Mouse (Mus musculus) cerebellum, adult 9-10 months (tissue): Measurements from ENCODE around the gene Morn1.

Experiments
- DNase-seq: peaks from one replicate; pipeline ENCODE4 v3.0.0; 2022

Morn1 gene

GRCm38 (mm10) chr4:155142836-155143235, 56.5 kb downstream of the Morn1 start:
- no peak for DNase-seq

GRCm38 (mm10) chr4:155143411-155143810, 57.0 kb downstream of the Morn1 start:
- no peak for DNase-seq

GRCm38 (mm10) chr4:155143871-155144502, 57.6 kb downstream of the Morn1 start:
- no peak for DNase-seq

- no peak for DNase-seq
Measured at GRCm38 (mm10) chr4:155144548-155145180, 58.3 kb downstream of the Morn1 start.

GRCm38 (mm10) chr4:155146107-155146823, 59.9 kb downstream of the Morn1 start:
- no peak for DNase-seq

- DNase-seq = no peak
Measured at GRCm38 (mm10) chr4:155148453-155148852, 62.1 kb downstream of the Morn1 start.

- DNase-seq = no peak
Measured at GRCm38 (mm10) chr4:155148910-155149698, 62.7 kb downstream of the Morn1 start.

- no peak for DNase-seq
Measured at GRCm38 (mm10) chr4:155149941-155150275, 63.5 kb downstream of the Morn1 start.

GRCm38 (mm10) chr4:155150276-155151113, 64.1 kb downstream of the Morn1 start:
- peak; percentile 62 for DNase-seq

GRCm38 (mm10) chr4:155151221-155151788, 64.9 kb downstream of the Morn1 start:
- DNase-seq = no peak

- DNase-seq = no peak
Measured at GRCm38 (mm10) chr4:155151845-155152244, 65.5 kb downstream of the Morn1 start.

- DNase-seq = peak; percentile 99
Measured at GRCm38 (mm10) chr4:155152476-155152875, 66.1 kb downstream of the Morn1 start.

GRCm38 (mm10) chr4:155153389-155154072, 67.2 kb downstream of the Morn1 start:
- DNase-seq = peak; percentile 76

GRCm38 (mm10) chr4:155154986-155155385, 68.6 kb downstream of the Morn1 start:
- DNase-seq = no peak

- no peak for DNase-seq
Measured at GRCm38 (mm10) chr4:155156734-155157133, 70.4 kb downstream of the Morn1 start.

GRCm38 (mm10) chr4:155157871-155158542, 71.6 kb downstream of the Morn1 start:
- DNase-seq = peak; percentile 67

GRCm38 (mm10) chr4:155158543-155158917, 72.2 kb downstream of the Morn1 start:
- DNase-seq = no peak

- no peak for DNase-seq
Measured at GRCm38 (mm10) chr4:155162433-155163319, 76.3 kb downstream of the Morn1 start.

GRCm38 (mm10) chr4:155163320-155163651, 76.9 kb downstream of the Morn1 start:
- DNase-seq = no peak

- DNase-seq = no peak
Measured at GRCm38 (mm10) chr4:155163685-155164084, 77.3 kb downstream of the Morn1 start.
